Mouse (Mus musculus): ENCODE measurements at regions not wholly inside any gene's neighbourhood (a gene's known extent, or its start where the extent isn't known, plus 50 kb on each side); places are given as distances from the start of the nearest gene placed in this dataset.

DNA sequence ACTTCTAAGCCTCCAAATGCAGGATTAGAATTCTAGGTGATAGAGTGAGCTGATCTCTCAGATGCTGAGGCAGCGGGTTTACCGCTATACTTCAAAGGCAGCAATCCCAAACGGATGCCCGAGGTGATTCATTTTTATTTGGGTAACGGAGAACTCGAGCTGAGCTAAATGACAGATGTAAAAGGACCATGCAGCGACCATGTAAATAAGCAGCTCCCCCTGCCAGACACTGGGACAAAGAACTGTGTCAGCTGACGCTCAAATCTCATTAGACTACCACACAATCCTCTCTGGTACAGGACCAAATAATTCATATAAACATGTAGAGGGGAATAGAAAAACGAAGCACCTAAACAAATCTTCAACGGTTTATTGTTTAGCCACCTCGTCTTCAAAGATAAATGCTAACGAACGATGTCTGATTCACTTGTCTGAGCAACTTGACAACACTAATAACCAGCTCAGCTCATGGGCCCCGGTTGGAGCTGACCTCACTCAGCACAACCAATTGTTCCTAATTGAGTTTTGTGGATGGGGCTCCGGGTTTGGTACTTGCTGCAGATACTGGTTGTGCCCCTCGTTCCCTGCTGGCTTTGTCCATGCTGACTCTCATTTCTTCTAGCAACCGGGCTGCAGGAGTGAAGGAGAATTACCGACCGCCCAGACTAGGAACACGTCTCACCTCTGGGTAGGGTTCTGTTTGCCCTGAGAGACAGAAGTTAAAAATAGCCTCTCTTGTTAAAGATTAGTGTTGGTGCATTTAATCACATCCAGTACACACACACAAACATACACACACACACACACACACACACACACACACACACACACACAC is 92.6 kb upstream of the Btg1 start:
- Histone ChIP-seq H3K27me3 (replicated peaks) (no peaks in the 10 kb centered on the region), H3K9ac (ENCODE audit: insufficient read depth, low read depth) (no peak overlapping the region), H3K4me3 (replicated peaks in 1 of 3; ENCODE audit: low read depth in 2 of 3, low read length in 2 of 3, poor library complexity in 1 of 3) (no peak overlapping the region), H3K27ac (ENCODE audit: insufficient read depth, low read depth) (no peak overlapping the region), H3K79me2 (replicated peaks; ENCODE audit: control insufficient read depth, extremely low read depth, insufficient read depth, poor library complexity, severe bottlenecking) (no peaks in the 10 kb centered on the region), H3K4me2 (ENCODE audit: insufficient read depth, low read depth, poor library complexity, severe bottlenecking) (no peak overlapping the region), H3K9me3 (replicated peaks; ENCODE audit: low read length) (no peaks in the 10 kb centered on the region), H3K4me1 (ENCODE audit: control insufficient read depth in 1 of 2, insufficient read depth in 2 of 2) (no peaks in the 10 kb centered on the region), H3K36me3 (replicated peaks in 1 of 2; ENCODE audit: control insufficient read depth in 1 of 2, insufficient read depth in 1 of 2, low read length in 1 of 2) (no peaks in the 10 kb centered on the region)
- no peak for DNase-seq (ENCODE audit: extremely low read depth)
- in situ Hi-C loops (cut with MboI; ENCODE audit: low pct_ligation_motif_present, low pct_unique_long_range_greater_than_20kb, low sequenced_read_pairs) (no loop called here), dilution Hi-C loops (cut with MboI; ENCODE audit: extremely low pct_ligation_motif_present, extremely low pct_unique_long_range_greater_than_20kb, low sequenced_read_pairs) (no loop called here)
- TF ChIP-seq TBP (conservative IDR thresholded peaks at IDR 0.05; ENCODE audit: low read depth, low read length): no peak
- TF ChIP-seq MAX (IDR thresholded peaks at IDR 0.05; ENCODE audit: low read length): no peak

- Histone ChIP-seq H3K79me2 (replicated peaks; ENCODE audit: control insufficient read depth, extremely low read depth, insufficient read depth, poor library complexity, severe bottlenecking) (no peaks in the 10 kb centered on the region), H3K4me3 (replicated peaks in 1 of 3; ENCODE audit: low read depth in 2 of 3, low read length in 2 of 3, poor library complexity in 1 of 3) (no peak overlapping the region), H3K9me3 (replicated peaks; ENCODE audit: low read length) (no peaks in the 10 kb centered on the region), H3K9ac (ENCODE audit: insufficient read depth, low read depth) (no peak overlapping the region), H3K4me2 (ENCODE audit: insufficient read depth, low read depth, poor library complexity, severe bottlenecking) (no peak overlapping the region), H3K27me3 (replicated peaks) (no peaks in the 10 kb centered on the region), H3K27ac (ENCODE audit: insufficient read depth, low read depth) (no peak overlapping the region), H3K36me3 (replicated peaks in 1 of 2; ENCODE audit: control insufficient read depth in 1 of 2, insufficient read depth in 1 of 2, low read length in 1 of 2) (no peaks in the 10 kb centered on the region), H3K4me1 (ENCODE audit: control insufficient read depth in 1 of 2, insufficient read depth in 2 of 2) (no peaks in the 10 kb centered on the region)
- no peak for DNase-seq (ENCODE audit: extremely low read depth)
- TF ChIP-seq ZKSCAN1 (IDR thresholded peaks at IDR 0.05; ENCODE audit: borderline replicate concordance, low read depth, low read length) (no peak), SIN3A (IDR thresholded peaks at IDR 0.05; ENCODE audit: low read length) (no peak), E2F4 (IDR thresholded peaks at IDR 0.05; ENCODE audit: insufficient replicate concordance, low read depth, low read length) (no peak), ELF1 (IDR thresholded peaks at IDR 0.05; ENCODE audit: low read depth, low read length) (no peak), MAX (IDR thresholded peaks at IDR 0.05; ENCODE audit: low read length) (no peak), KAT2A (IDR thresholded peaks at IDR 0.05; ENCODE audit: insufficient replicate concordance, low read length) (no peak), PAX5 (IDR thresholded peaks at IDR 0.05; ENCODE audit: low read length) (no peak), USF1 (IDR thresholded peaks at IDR 0.05; ENCODE audit: low read depth, low read length) (no peak), NRF1 (IDR thresholded peaks at IDR 0.05; ENCODE audit: low read depth, low read length) (no peak), HCFC1 (IDR thresholded peaks at IDR 0.05; ENCODE audit: low read depth, low read length) (no peak), NELFE (IDR thresholded peaks at IDR 0.05; ENCODE audit: low read depth, low read length) (no peak), TBP (conservative IDR thresholded peaks at IDR 0.05; ENCODE audit: low read depth, low read length) (no peak), JUN (IDR thresholded peaks at IDR 0.05; ENCODE audit: insufficient read depth, low read depth, low read length) (no peak), POLR2AphosphoS2 (IDR thresholded peaks at IDR 0.05; ENCODE audit: low read depth, low read length) (no peak)
- in situ Hi-C loops (cut with MboI; ENCODE audit: low pct_ligation_motif_present, low pct_unique_long_range_greater_than_20kb, low sequenced_read_pairs): no loop called here
- dilution Hi-C loops (cut with MboI; ENCODE audit: extremely low pct_ligation_motif_present, extremely low pct_unique_long_range_greater_than_20kb, low sequenced_read_pairs): no loop called here
Measured at GRCm38 (mm10) chr10:96527864-96528263, 88.9 kb upstream of the Btg1 start.

Measured in CH12.LX (cell line).